Mouse (Mus musculus) bone marrow, adult 2 months (tissue): ENCODE data around the gene H1f0. TPM values are rescaled to one million over a fixed set of nuclear protein-coding genes. Genes with fewer than 3 reads are reported as not detected.

Experiments
- H3K27ac ChIP-seq: fragments of 200-500 bp; 2 replicates; pipeline ENCODE4 v1.5.1; 2012; ENCODE audit warnings: low read depth, mild to moderate bottlenecking, control low read depth, inconsistent platforms, low read length; ENCODE audit not compliant: control insufficient read depth, poor library complexity, insufficient read depth
- H3K4me1 ChIP-seq: fragments of 200-500 bp; 2 replicates; pipeline ENCODE4 v1.6.1; 2011; ENCODE audit warnings: low read length; ENCODE audit not compliant: control insufficient read depth, insufficient read depth
- H3K4me3 ChIP-seq: fragments of 200-500 bp; replicated peaks from 2 replicates; pipeline ENCODE3; 2011; ENCODE audit warnings: mild to moderate bottlenecking, low read depth, low read length, control low read depth; ENCODE audit not compliant: control insufficient read depth
- CTCF ChIP-seq: fragments of 200-500 bp; IDR thresholded peaks from 2 replicates; pipeline ENCODE4 v1.5.1; 2011; ENCODE audit warnings: low read length, control low read depth; ENCODE audit not compliant: control insufficient read depth, insufficient read depth
- POLR2A ChIP-seq: fragments of 200-500 bp; IDR thresholded peaks from 2 replicates; pipeline ENCODE4 v1.6.1; 2011; ENCODE audit warnings: low read depth, mild to moderate bottlenecking, control low read depth, low read length, borderline replicate concordance; ENCODE audit not compliant: control insufficient read depth
- WGBS: fragments of 180-500 bp; shearing (Covaris S2); methylation state at CpG from one replicate; pipeline ENCODE4 v1.1.7; 2018; 5-methylcytosine and 5-hydroxymethylcytosine counted together
- polyA plus RNA-seq: library from polyadenylated mRNA; stranded (reverse); fragments of >200 nt; gene quantifications from 2 replicates; pipeline ENCODE4 v1.2.4, GENCODE M21; 2011; ENCODE audit warnings: low replicate concordance; ENCODE audit not compliant: missing spikeins, insufficient read depth, insufficient read length

The H1f0 gene
- polyA plus RNA-seq, 1 experiment: 30.4 TPM

- Histone ChIP-seq H3K4me1 (no peaks in the 10 kb centered on the region), H3K4me3 (no peak overlapping the region), H3K27ac (no peak overlapping the region)
- WGBS: 81% methylated on average over 5 of the region's 5 CpGs
- no peak for TF ChIP-seq POLR2A
- TF ChIP-seq CTCF: no peak
Observed at GRCm38 (mm10) chr15:79009734-79010133, 18.5 kb upstream of the H1f0 start.

GRCm38 (mm10) chr15:79011550-79011949, 16.7 kb upstream of the H1f0 start:
- no peak overlapping the region for H3K27ac ChIP-seq
- TF ChIP-seq POLR2A (no peak), CTCF (no peak)
- no peak overlapping the region for H3K4me3 ChIP-seq
- 81% methylated on average over 10 of the region's 10 CpGs for WGBS
- no peaks in the 10 kb centered on the region for H3K4me1 ChIP-seq

GRCm38 (mm10) chr15:79013382-79013781, 14.9 kb upstream of the H1f0 start:
- H3K27ac ChIP-seq: no peak overlapping the region
- WGBS: 74% methylated on average over 7 of the region's 7 CpGs
- no peaks in the 10 kb centered on the region for H3K4me1 ChIP-seq
- H3K4me3 ChIP-seq: no peak overlapping the region
- TF ChIP-seq CTCF (no peak), POLR2A (no peak)

- Histone ChIP-seq H3K4me1 (no peaks in the 10 kb centered on the region), H3K27ac (no peak overlapping the region), H3K4me3 (no peak overlapping the region)
- 57% methylated on average over 4 of the region's 4 CpGs for WGBS
- TF ChIP-seq POLR2A (no peak), CTCF (no peak)
Observed at GRCm38 (mm10) chr15:79018191-79018590, 10.1 kb upstream of the H1f0 start.

GRCm38 (mm10) chr15:79018886-79019285, 9.4 kb upstream of the H1f0 start:
- 83% methylated on average over 3 of the region's 3 CpGs for WGBS
- Histone ChIP-seq H3K27ac (no peak overlapping the region), H3K4me3 (no peak overlapping the region), H3K4me1 (no peaks in the 10 kb centered on the region)
- TF ChIP-seq POLR2A (no peak), CTCF (no peak)

GRCm38 (mm10) chr15:79022671-79023230, 5.5 kb upstream of the H1f0 start:
- H3K4me3 ChIP-seq: no peak overlapping the region
- no peak overlapping the region for H3K27ac ChIP-seq
- TF ChIP-seq POLR2A: no peak
- TF ChIP-seq CTCF: no peak
- WGBS: 73% methylated on average over 10 of the region's 10 CpGs
- H3K4me1 ChIP-seq: no peaks in the 10 kb centered on the region

- TF ChIP-seq POLR2A: no peak
- WGBS: 67% methylated on average over 1 of the region's 1 CpGs
- H3K4me3 ChIP-seq: no peak overlapping the region
- H3K27ac ChIP-seq: no peak overlapping the region
- H3K4me1 ChIP-seq: no peaks in the 10 kb centered on the region
Observed at GRCm38 (mm10) chr15:79023366-79023765, 4.9 kb upstream of the H1f0 start.

- no peaks in the 10 kb centered on the region; the same call in 1 of the 2 replicates for H3K4me1 ChIP-seq
Observed at GRCm38 (mm10) chr15:79025687-79026308, 2.5 kb upstream of the H1f0 start.

GRCm38 (mm10) chr15:79026511-79027290, 1.5 kb upstream of the H1f0 start:
- TF ChIP-seq POLR2A (no peak), CTCF (no peak)
- Histone ChIP-seq H3K4me1 (no peaks in the 10 kb centered on the region; the same call in 1 of the 2 replicates), H3K4me3 (no peak overlapping the region), H3K27ac (no peak overlapping the region)
- WGBS: 83% methylated on average over 14 of the region's 14 CpGs

More at GRCm38 (mm10) chr15:79025687-79026308, 2.5 kb upstream of the H1f0 start:
- no peak for TF ChIP-seq POLR2A
- TF ChIP-seq CTCF: no peak
- 34% methylated on average over 18 of the region's 18 CpGs for WGBS
- Histone ChIP-seq H3K27ac (no peak overlapping the region), H3K4me3 (no peak overlapping the region)
